Mouse (Mus musculus) hindbrain, postnatal 0 days (tissue): ENCODE data around the gene Prrt2. TPM values are rescaled to one million over a fixed set of nuclear protein-coding genes. Genes with fewer than 3 reads are reported as not detected.

Source experiments
- ATAC-seq: fragments of 200-750 bp; cut with Nextera tagmentation; 2 replicates; pipeline ENCODE4 v1.8.0; 2017; ENCODE audit warnings: mild to moderate bottlenecking, moderate TSS enrichment, moderate library complexity
- DNase-seq: peaks from one replicate; pipeline ENCODE4 v3.0.0-alpha.2; 2015; ENCODE audit warnings: low spot score
- H3K27ac ChIP-seq: fragments of 300-500 bp; sonication (generic); 2 replicates; pipeline ENCODE4 v1.5.1; 2014; ENCODE audit warnings: mild to moderate bottlenecking
- H3K27me3 ChIP-seq: fragments of 300-500 bp; sonication (generic); 2 replicates; pipeline ENCODE4 v1.6.1; 2014; ENCODE audit warnings: low read length, mixed read lengths; ENCODE audit not compliant: insufficient read depth
- H3K36me3 ChIP-seq: fragments of 300-500 bp; sonication (generic); 2 replicates; pipeline ENCODE4 v1.6.1; 2014; ENCODE audit warnings: low read length, mixed read lengths; ENCODE audit not compliant: insufficient read depth
- H3K4me1 ChIP-seq: fragments of 300-500 bp; sonication (generic); 2 replicates; pipeline ENCODE4 v1.6.1; 2014; ENCODE audit warnings: antibody characterized with exemption, low read length, mixed read lengths; ENCODE audit not compliant: insufficient read depth
- H3K4me2 ChIP-seq: fragments of 300-500 bp; sonication (generic); 2 replicates; pipeline ENCODE4 v1.6.1; 2014; ENCODE audit warnings: low read depth, mild to moderate bottlenecking, low read length, moderate library complexity, mixed read lengths
- H3K4me3 ChIP-seq: fragments of 300-500 bp; sonication (generic); 2 replicates; pipeline ENCODE4 v1.5.1; 2014; ENCODE audit warnings: low read length
- H3K9ac ChIP-seq: fragments of 300-500 bp; sonication (generic); replicated peaks from 2 replicates; pipeline ENCODE4 v1.6.1; 2014; ENCODE audit warnings: mild to moderate bottlenecking, low read length, moderate library complexity, mixed read lengths
- H3K9me3 ChIP-seq: fragments of 300-500 bp; sonication (generic); 2 replicates; pipeline ENCODE4 v1.6.1; 2016; ENCODE audit warnings: low read length, mixed read lengths
- CTCF ChIP-seq: IDR thresholded peaks from 2 replicates; pipeline ENCODE4 v1.5.1; 2016; ENCODE audit warnings: antibody characterized with exemption, control low read depth, low read depth
- WGBS: fragments of 180-500 bp; shearing (Covaris S2); extraction: QIAGEN DNeasy Blood & Tissue Kit; methylation state at CpG from one replicate; pipeline ENCODE4 v1.1.7; 2014; 5-methylcytosine and 5-hydroxymethylcytosine counted together
- polyA plus RNA-seq: library from polyadenylated mRNA; unstranded; fragments of >200 nt; fragmentation: Nextera tagmentation; extraction: Ambion mirVana; gene quantifications from 2 replicates; pipeline ENCODE4 v1.2.1, GENCODE M21; 2015
- total RNA-seq: library from RNA; depleted of rRNA; stranded (reverse); fragments of >200 nt; gene quantifications from 2 replicates; pipeline ENCODE4 v1.2.3, GENCODE M21; 2014

The Prrt2 gene
- total and polyA plus RNA-seq, 2 experiments from 2014 or later: 99.9 to 138 TPM

DNA sequence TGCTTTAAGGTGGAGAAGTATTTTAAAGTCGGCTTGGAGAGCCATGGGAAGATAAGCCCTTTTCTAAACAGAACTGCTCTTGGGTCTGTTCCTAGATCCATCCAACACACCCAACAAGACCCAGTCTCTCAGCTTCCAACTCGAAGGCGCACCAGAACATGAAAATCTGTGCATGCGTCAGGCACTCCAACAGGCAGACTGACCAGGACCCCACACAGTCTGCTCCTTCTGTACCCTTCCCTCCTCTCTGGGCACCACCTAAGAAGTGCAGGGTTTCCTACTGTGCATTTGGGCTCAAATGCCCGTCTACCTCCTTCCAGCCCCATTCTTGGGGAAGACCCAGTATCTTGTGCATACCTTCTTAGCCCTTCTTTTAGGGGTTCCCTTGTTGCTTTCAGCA lies 520 bp downstream of the Prrt2 start:
- no peak for DNase-seq
- Histone ChIP-seq H3K36me3 (peaks cover 20% of the 10 kb centered on the region), H3K4me2 (peak overlapping the region; percentile 85), H3K4me1 (peaks cover 54% of the 10 kb centered on the region), H3K27ac (peak overlapping the region; percentile 86), H3K9ac (peak overlapping the region; percentile 81), H3K9me3 (no peaks in the 10 kb centered on the region), H3K4me3 (peak overlapping the region; percentile 59), H3K27me3 (no peaks in the 10 kb centered on the region)
- TF ChIP-seq CTCF: no peak
- WGBS: 11% methylated on average over 5 of the region's 5 CpGs
- no peak for ATAC-seq

DNA sequence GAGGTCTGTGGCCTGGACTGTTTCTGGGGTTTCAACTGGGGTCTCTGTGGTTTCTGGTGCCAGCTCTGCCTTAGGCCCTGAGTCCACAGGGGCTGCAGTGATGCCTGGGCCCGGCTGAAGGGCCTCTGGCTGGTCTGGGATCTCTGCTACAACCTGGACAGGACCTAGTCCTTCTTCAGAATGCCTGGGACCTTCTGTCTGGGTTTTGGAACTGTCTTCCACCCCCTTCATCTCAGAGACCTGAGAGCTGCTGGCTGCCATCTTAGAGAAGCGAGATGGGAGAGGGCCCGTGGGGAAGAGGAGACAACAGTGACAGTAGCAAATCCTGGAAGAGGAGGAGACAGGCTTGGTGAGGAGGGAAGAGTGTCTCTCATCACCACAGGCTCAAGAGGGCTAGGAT lies 980 bp downstream of the Prrt2 start:
- Histone ChIP-seq H3K4me3 (peak overlapping the region; percentile 59), H3K4me1 (peaks cover 56% of the 10 kb centered on the region), H3K9ac (peak overlapping the region; percentile 81), H3K36me3 (peaks cover 25% of the 10 kb centered on the region), H3K27ac (peak overlapping the region; percentile 86; the same call in 1 of the 2 replicates), H3K4me2 (peak overlapping the region; percentile 85), H3K9me3 (no peaks in the 10 kb centered on the region), H3K27me3 (no peaks in the 10 kb centered on the region)
- 45% methylated on average over 3 of the region's 3 CpGs for WGBS
- ATAC-seq (no peak), DNase-seq (peak; percentile 4)
- TF ChIP-seq CTCF: no peak

DNA sequence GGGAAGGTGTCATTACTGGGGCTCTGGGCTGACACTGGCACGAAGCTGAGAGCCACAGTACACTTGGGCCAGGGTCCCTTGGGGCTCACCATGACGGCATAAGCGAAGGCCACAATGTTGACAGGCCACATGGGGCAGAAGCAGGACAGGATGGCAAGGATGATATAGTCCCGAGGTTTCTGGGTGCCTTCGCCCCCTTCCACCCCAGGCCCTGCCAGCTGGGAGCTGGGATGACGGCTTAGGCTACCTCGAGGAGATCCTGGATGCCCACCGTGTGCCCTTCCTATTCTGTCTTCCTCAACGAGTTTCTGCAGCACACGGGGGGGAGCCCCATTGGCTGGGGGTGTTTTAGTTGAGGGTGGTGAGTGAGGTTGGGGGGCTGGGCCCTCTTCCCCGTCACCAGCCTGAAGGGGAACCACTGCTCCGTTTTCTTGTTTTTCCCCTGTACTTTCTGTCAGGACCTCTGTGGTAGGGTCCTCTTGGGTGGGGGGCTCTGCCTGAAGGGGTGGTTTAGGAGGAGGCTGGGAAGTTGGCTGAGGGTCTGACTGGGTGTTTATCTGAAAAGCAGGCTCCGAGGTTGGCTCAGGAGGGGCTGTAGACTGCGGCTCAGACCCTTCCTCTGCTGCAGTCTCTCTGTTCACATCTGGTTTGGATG lies 1.6 kb downstream of the Prrt2 start:
- Histone ChIP-seq H3K27ac (peak overlapping the region; percentile 86; the same call in 1 of the 2 replicates), H3K27me3 (no peaks in the 10 kb centered on the region), H3K9ac (peak overlapping the region; percentile 81; the same call in 1 of the 2 replicates), H3K4me2 (peak overlapping the region; percentile 85), H3K36me3 (peaks cover 26% of the 10 kb centered on the region), H3K4me3 (peak overlapping the region; percentile 59), H3K4me1 (peaks cover 50% of the 10 kb centered on the region), H3K9me3 (no peaks in the 10 kb centered on the region)
- no peak for ATAC-seq
- WGBS: 74% methylated on average over 14 of the region's 14 CpGs
- DNase-seq: no peak
- no peak for TF ChIP-seq CTCF

DNA sequence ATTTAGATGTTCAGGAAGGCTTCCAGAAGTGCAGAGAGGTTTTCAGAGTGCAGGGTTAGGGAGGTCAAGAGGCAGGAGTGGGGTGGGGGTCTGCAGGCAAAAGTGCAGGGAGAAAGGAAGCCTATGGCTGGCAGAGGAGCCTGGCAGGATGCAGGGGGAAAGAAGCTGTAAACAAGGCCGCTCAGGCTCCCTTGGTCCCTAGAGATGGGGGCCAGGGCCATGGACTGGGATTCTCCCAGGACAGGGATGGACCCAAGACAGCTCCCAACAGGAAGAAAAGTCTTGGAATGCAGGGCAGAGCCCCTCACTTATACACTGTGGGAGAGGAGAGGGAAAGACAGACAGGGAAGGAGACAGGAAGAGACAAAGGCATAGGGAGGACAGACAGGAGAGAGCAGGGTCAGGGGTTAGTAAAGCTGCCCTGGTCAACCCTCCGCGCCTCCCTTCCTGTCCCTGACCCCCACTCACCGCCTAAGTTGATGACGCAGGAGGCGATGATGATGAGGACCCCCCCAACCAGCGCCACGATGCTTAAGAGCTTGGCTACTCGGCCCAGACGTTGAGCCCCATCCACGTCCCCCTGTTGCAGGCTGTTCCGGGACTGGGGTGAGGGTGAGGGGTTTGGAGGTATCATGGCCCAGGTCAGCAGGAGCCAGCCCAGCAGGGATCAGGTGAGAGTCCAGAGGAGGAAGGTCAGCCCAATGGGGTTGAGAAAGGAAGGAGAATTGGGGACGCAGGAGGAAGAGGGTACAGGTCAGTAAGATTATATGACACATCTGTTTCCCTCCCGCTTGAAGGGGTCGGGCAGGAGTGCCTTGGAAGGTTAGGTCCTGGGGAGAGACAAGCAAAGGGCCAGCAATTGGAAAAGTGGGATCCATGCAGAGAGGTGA lies 2.4 kb downstream of the Prrt2 start:
- Histone ChIP-seq H3K9ac (peak overlapping the region; percentile 25; the same call in 1 of the 2 replicates), H3K4me3 (no peak overlapping the region), H3K36me3 (peaks cover 26% of the 10 kb centered on the region), H3K27me3 (no peaks in the 10 kb centered on the region), H3K4me2 (peak overlapping the region; percentile 85), H3K27ac (peak overlapping the region; percentile 42; the same call in 1 of the 2 replicates), H3K9me3 (no peaks in the 10 kb centered on the region), H3K4me1 (peaks cover 42% of the 10 kb centered on the region)
- DNase-seq: no peak
- TF ChIP-seq CTCF: no peak
- no peak for ATAC-seq
- WGBS: 78% methylated on average over 15 of the region's 15 CpGs

DNA sequence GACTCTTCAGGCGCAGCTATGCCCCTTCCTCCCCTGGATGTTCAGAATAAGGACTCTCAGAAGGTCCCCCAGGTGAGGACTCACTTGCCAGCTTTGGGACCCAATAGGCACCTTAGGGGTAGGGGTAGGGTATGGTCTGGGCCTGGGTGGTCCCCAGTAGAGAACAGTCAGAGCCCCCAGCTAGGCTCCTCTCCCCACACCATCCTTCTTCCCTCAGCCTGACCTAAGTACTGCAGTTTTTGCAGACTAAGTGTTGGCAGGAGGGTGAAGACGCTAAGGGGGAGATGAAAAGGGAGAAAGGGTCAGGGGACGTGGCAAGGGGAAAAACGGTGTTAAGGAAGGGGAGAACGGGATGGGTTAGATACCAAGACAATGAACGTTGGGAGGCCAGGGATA lies 3.1 kb downstream of the Prrt2 start:
- H3K4me3 ChIP-seq: peak overlapping the region; percentile 6; the same call in 1 of the 2 replicates
- peaks cover 37% of the 10 kb centered on the region for H3K4me1 ChIP-seq
- peaks cover 25% of the 10 kb centered on the region for H3K36me3 ChIP-seq
- TF ChIP-seq CTCF: no peak
- ATAC-seq: no peak
- WGBS: 51% methylated on average over 6 of the region's 6 CpGs
- peak overlapping the region; percentile 30 for H3K9ac ChIP-seq
- DNase-seq: no peak
- no peaks in the 10 kb centered on the region for H3K27me3 ChIP-seq
- no peaks in the 10 kb centered on the region for H3K9me3 ChIP-seq
- peak overlapping the region; percentile 42; the same call in 1 of the 2 replicates for H3K27ac ChIP-seq
- H3K4me2 ChIP-seq: peak overlapping the region; percentile 85

DNA sequence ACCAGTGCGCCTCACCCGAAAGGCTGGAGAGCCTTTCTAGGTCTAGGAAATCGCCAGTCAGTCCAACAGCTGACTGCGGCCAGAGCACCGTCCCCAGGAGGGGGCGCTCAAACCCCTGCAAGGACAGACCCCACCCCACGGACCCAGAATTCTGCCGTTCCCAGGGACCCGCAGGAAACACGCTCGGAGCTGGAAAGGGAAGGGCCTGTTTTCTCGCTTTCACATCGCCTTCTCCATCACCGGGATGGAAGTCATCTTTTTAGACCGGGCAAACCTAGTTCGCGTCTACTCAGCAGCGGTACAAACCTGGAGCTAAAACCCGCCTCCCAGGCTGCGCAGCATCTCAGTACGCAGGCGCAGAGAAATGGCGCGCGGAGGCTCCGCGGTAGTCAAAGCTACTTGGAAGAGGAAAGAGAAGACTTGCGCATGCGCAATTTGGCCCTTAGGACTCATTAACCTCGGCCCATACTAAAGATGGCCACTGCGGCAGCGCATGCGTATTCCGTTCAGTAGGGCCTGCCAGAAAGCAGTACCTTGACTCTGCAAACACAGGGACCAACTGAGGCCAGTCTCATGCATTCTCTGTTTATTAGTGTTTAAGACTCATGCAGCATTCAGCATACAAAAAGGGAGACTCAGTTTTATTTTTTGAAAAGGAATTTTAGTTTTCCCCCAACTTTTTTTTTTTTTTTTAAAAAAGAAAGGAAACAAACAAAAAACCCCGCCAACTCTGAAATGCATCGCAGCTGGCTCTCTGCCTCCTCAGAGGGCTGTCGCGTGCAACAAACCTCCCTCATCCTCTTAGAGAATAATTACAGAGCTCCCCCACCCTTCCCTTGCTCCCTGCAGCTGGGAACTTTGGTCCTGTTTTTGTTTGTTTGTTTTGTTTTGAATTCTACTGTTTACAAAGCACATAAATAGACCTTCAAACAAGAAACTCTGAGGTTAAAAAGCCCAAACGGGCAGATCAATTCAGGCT lies 3.8 kb downstream of the Prrt2 start, which contains the start of gene Pagr1a:
Gene Pagr1a, minus strand, starts transcription at position 382 of the 979 bp plus-strand sequence.
- H3K4me1 ChIP-seq: peaks cover 37% of the 10 kb centered on the region
- peak; percentile 100 for DNase-seq
- H3K9me3 ChIP-seq: no peaks in the 10 kb centered on the region
- H3K36me3 ChIP-seq: peaks cover 20% of the 10 kb centered on the region
- peak within 1 kb of the TSS; percentile 85 for H3K4me2 ChIP-seq
- WGBS: 2% methylated on average over 39 of the region's 39 CpGs
- peak within 1 kb of the TSS; percentile 63 for H3K4me3 ChIP-seq
- peak within 1 kb of the TSS; percentile 91 for H3K9ac ChIP-seq
- H3K27ac ChIP-seq: peak within 1 kb of the TSS; percentile 96
- ATAC-seq: peak; percentile 86
- no peaks in the 10 kb centered on the region for H3K27me3 ChIP-seq
- peak; percentile 90 for TF ChIP-seq CTCF
